Mouse (Mus musculus): ENCODE measurements around the gene Myh11.

GRCm38 (mm10) chr16:14158936-14159745, 132.0 kb downstream of the Myh11 start:
- peak; percentile 99 for TF ChIP-seq POLR2A (IDR thresholded peaks at IDR 0.05; ENCODE audit: insufficient read depth, low read depth, low read length)
- TF ChIP-seq CTCF (IDR thresholded peaks at IDR 0.05; ENCODE audit: insufficient read depth, low read depth, low read length), result no peak
